Mouse (Mus musculus): ENCODE data around the gene Olfr612.
"Not testable (repeated sequence)": the region's sequence is repeated elsewhere in the genome, so short reads cannot be mapped to it uniquely, and the experiment has no call there.

The Olfr612 gene

DNA sequence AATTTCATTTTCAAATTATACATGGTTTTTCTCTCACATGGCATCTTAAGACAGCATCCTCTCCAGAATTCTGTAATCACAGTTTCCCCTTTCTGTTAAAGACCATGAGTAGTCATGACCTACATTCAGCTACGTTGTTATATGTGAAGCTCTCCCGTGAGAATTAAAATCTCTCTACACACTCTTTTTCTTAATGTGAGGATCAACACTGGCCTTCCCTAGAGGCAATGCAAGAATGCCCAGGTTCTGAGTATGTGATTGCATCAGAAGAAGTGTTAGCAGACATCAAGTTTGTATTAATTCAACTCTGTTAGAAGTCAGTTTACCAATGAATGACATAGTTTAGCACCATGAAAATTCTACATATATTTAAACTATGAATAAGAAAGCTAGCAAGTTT lies at the start of gene Olfr612:
Gene Olfr612, minus strand, starts transcription at position 101 of the 400 bp plus-strand sequence.
- not testable (repeated sequence) for DNase-seq

DNA sequence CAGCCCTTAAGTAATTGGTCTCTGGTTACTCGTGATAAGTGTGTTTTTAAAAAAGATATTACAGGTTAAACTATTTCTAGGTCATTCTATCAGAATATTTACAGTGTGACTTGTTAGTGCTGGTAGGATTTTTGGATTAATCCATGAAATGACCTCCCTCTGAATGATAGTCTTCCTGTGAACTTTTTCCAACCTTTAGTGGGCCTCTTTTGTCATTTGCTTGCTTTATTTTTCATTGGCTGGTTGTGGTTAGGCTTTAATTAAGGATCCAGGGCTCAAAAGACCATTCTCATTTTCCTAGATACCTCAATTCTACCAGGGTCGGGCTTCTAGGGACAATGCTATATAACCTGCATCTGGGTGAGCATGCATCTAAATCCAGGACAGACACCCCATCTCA lies 47.3 kb upstream of the Olfr612 start, which contains the start of gene Olfr618:
Gene Olfr618, plus strand, starts transcription at position 301 of the 400 bp plus-strand sequence.
- no peak for DNase-seq

DNA sequence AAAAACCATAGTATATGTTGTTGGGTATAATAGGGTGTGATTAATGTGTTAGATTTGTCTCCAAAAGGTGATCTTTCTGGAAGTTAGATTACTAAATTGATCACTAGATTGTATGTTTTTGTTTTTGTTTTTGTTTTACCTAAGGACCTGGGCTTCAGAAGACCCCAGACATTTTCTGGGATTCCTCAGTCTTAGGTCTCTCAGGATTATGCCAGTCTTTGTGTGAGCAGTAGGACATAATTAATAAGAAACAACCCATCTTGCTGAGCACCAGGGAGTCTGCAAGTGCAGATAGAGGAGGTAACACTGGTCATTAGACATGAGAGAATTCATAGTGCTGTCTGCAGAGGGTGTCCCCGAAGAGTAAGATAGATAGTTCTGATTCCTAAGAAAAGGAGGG lies 30.2 kb upstream of the Olfr612 start, which contains the start of gene Olfr617:
Gene Olfr617, plus strand, starts transcription at position 301 of the 400 bp plus-strand sequence.
- DNase-seq, result no peak

DNA sequence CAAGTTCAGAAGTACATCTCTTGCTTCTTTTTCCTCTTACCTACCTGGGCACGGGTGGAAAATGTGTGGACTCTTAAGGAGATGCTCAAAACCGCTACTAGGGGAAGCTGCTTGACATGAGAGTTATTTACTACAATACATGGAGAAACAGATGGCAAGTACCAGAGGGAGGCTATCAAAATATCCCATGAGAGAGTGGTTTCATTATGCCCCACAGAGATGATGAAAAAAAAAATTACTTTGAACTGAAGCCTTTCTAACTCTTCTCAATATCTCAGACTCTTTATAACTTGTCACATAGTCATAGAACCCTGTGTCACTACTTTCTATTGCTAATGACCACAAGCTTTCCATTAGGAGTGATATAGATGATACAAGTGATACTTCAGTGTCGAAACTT lies 26.5 kb upstream of the Olfr612 start, which contains the start of gene Olfr616:
Gene Olfr616, minus strand, starts transcription at position 101 of the 400 bp plus-strand sequence.
- DNase-seq, result no peak

DNA sequence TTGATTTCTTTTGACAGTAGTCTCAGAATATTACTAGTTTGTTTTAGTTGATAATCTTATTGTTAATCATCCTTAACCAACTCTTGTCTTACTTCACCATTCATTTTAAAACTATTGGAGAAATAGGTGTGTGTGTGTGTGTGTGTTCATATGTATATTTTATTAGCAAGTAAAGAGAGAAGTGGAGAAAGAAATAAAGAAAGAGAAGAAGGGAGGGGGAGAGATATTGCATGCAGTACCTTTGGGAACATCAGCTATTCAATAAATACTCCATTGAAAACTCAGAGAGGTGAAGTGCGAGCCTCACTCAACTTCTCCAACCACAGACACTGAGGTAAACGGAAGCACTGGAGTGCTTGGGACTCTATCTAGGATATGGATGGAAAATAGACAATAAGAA lies 13.3 kb upstream of the Olfr612 start, which contains the start of gene Olfr615:
Gene Olfr615, plus strand, starts transcription at position 301 of the 400 bp plus-strand sequence.
- DNase-seq, result no peak

DNA sequence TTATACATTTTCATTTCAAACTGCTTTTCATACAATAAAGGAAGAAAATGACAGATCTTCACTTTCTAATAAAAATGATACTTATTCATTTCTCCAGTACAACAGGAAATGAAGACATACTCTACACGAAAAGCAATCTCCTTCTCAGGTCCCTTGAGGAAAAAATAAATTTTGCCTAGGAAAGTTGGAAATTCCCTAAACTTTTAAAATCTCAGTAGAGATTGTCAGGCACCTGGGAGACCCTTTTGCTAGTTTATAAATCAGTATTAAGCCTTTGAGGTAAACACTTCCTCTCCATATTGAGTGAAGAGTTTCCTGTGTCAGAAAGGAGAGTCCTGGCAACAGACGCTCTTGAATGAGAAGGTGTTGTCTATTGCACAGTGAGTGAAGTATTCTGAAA lies 5.3 kb upstream of the Olfr612 start, which contains the start of gene Olfr613:
Gene Olfr613, plus strand, starts transcription at position 301 of the 400 bp plus-strand sequence.
- no peak for DNase-seq

DNA sequence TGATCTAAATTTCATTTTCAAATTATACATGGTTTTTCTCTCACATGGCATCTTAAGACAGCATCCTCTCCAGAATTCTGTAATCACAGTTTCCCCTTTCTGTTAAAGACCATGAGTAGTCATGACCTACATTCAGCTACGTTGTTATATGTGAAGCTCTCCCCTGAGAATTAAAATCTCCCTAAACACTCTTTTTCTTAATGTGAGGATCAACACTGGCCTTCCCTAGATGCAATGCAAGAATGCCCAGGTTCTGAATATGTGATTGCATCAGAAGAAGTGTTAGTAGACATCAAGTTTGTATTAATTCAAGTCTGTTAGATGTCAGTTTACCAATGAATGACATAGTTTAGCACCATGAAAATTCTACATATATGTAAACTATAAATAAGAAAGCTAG lies 21.8 kb downstream of the Olfr612 start, which contains the start of gene Olfr611:
Gene Olfr611, minus strand, starts transcription at position 101 of the 400 bp plus-strand sequence.
- DNase-seq, result not testable (repeated sequence)

DNA sequence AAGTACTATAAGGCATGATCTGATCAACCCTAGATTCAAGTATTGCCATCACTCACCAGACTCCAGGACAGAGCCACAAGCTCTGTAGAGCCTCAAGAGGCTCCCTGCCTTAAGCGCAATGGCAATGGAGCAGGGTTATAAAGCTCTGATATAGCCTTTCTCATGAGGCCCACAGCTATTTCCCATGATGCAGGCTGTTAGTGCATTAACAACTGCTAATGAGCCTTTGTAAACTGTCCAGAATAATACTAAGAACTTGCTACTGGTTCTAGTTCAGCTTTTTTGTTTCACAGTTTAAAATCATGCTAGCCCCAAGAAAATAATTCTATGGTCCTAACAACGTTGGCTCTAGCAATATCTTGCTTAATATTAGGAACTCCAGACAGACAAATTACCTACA lies 30.5 kb downstream of the Olfr612 start, which contains the start of gene Olfr610:
Gene Olfr610, minus strand, starts transcription at position 101 of the 400 bp plus-strand sequence.
- no peak for DNase-seq

DNA sequence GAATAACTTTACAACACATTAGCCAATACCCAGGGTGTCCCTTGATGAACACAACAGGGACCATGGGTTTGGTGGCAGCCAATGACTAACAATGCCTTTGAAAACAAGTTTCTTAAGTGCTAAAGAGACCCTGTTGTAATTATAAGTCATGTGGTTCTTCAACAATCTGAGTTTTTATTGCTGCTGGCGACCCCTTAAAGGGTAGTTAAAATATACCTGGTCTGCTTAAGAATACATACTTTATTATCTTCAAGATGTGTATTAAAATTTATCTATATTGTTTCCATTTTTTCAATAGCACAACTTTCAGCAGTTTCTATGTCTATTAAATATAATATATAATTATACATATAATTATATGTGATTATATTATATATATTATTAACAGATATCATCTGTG lies 44.6 kb downstream of the Olfr612 start, which contains the start of gene Olfr609:
Gene Olfr609, minus strand, starts transcription at position 101 of the 400 bp plus-strand sequence.
- DNase-seq, result no peak

Data from heart, adult 11 months (tissue).